Mouse (Mus musculus) gastrocnemius, postnatal 10 days (tissue): Measurements from ENCODE around the gene Plcxd1. TPM values are rescaled to one million over a fixed set of nuclear protein-coding genes. Genes with fewer than 3 reads are reported as not detected.
A peak's percentile ranks its signal among the peaks of the same experiment; 100 is the strongest.
"Not testable (repeated sequence)": the region's sequence is repeated elsewhere in the genome, so short reads cannot be mapped to it uniquely, and the experiment has no call there.

ENCODE experiments used
- DNase-seq: peaks from one replicate; pipeline ENCODE4 v3.0.0; 2021; ENCODE audit warnings: mixed read lengths
- long read RNA-seq, 2 experiments: library from polyadenylated mRNA; stranded (forward); transcript quantifications; one replicate each; pipeline ENCODE4 v2.0.0; 2021
- total RNA-seq, 2 experiments: library from RNA; stranded (reverse); gene quantifications; 2 replicates each; pipeline ENCODE4 v1.2.3; 2021

Plcxd1 gene
- total RNA-seq: under 1 TPM in 1 of 2 experiments, not detected in 1; 0.07 TPM
- long read RNA-seq, experiment 1: 0 reads
- long read RNA-seq, experiment 2, partial matches to known transcripts: 0 of 1 reads
- long read RNA-seq, experiment 2, other reads (novel, unspliced or antisense): 1 of 1 reads

DNA sequence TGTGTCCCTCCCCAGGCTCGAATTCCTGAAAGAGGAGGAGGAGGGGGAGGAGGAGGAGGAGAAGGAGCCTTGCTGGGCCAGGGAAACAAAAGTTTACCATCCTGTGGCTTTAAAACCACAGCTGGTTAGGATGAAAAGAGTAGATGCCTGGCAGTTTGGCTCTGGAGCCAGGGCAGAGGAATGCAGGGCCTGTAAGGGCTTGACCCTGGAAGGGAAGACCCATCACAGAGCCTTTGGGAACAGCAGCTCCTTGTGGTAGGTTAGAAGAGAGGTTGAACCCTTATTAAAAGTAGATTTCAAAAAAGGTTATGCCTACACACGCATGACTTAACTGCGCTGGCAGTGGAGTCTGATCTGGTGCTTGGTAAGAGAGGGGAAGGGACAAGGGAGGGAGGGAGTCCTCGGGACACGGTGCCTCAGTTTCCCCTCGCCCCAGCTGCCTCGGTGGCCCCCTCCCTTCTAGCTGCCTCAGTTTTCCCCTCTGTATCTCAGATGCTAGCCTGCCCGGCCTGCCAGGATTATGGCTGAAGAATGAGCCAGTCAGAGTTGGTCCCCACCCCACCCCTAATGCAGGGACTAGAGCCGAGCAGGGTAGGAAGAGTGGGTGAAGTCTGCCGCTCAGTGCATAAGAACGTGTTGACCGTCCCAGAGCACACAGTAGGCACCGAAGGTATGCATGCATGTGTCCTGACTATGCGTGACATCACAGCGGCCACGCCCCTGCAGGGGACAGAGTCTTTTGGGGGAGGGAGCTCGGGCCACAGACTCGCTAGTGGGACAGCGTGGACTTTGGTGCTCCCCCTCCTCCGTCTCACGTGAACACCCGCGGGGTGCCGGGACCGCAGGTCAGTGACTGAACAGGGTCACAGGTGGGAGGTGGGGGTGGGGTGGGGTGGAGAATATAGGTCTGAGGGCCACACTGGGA lies at the start of gene Plcxd1:
Gene Plcxd1, plus strand, starts transcription at position 314 of the 925 bp plus-strand sequence.
- DNase-seq: no peak

DNA sequence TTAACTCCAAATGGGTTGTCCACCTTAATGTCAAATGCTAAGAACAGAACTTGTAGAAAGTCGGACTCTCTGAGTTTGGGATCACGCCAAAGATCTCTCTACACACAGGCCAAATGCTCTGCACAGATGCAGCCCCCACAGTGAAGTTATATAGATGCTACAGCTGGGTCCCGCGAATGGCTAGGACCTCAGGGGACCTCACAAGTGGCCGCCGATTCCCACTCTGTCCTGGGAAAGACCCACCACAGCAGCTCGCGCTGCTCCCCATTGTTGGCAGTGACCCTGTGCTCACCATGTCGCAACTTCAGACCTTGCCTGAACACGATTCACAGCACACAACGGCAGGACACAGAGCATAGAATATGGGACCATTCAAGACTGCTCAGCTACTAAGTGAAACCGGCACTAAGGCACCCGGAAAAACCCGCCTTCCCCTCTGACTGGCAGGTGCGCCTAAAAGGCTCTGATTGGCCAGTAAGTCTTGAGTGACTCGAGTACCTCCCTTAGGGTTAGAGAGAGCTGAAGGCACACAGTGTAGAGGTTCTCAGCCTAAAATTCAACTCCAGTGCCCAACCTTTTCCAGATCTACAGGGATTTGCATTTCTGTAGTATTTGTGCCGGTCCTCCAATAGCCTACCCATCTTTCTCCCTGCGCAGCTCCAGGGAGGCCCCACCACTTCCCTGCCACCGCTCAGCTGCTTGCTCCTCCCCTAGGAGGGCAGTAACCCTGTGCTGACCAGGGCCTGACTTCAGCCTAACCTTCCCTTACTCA lies 41.9 kb upstream of the Plcxd1 start:
- peak; percentile 73 for DNase-seq

- not testable (repeated sequence) for DNase-seq
These were observed 27.4 kb upstream of the Plcxd1 start, which contains the start of gene Gm17655 for GRCm38 (mm10) chr5:110072413-110072812. Gene Gm17655 (minus strand): TSS chr5:110072513.

DNA sequence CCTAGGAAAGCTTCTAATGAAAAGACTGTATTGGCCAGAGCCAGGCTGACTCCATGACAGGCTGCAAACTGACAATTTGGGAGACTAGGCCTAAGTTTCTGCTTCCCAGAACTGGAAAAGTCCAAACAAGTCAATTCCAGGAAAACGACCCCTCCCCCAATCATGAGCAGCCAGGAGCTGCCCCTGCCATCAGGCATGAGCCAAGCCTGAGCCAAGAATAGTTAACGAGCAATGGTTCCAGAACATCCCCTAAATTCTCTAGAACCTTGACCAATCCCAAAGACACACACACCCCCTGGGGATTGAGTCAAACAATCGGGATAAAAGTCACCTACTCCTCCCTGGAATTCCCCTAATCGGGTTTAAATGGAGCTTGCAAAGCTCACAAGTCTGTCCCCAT lies 16.8 kb upstream of the Plcxd1 start:
- DNase-seq: no peak

DNA sequence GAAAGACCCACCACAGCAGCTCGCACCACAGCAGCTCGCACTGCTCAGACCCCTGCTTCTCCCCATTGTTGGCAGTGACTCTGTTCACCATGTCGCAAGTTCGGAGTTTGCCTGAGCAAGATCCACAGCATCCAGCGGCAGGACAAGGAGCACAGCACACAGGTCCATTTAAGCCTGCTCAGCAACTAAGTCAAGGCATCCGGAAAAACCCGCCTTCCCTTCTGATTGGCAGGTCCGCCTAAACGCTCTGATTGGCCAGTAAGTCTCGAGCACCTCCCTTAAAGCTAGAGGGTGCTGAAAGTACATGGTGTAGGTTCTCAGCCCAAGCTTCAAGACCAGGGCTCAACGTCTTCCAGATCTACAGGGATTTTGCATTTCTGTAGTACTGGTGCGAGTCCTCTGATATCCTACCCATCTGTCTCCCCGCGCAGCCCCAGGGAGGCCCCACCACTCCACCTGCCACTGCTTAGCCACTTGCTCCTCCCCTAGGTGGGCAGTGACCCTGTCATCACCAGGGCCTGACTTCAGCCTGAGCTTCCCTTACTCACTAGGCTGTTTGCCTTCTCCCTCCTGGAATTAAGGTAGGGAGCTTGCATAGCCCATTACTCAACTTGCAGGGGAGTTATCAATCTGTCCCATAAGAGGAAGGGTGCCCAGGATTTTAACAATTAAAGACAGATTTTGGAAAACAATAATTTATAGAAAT lies 13.5 kb upstream of the Plcxd1 start:
- DNase-seq: no peak

DNA sequence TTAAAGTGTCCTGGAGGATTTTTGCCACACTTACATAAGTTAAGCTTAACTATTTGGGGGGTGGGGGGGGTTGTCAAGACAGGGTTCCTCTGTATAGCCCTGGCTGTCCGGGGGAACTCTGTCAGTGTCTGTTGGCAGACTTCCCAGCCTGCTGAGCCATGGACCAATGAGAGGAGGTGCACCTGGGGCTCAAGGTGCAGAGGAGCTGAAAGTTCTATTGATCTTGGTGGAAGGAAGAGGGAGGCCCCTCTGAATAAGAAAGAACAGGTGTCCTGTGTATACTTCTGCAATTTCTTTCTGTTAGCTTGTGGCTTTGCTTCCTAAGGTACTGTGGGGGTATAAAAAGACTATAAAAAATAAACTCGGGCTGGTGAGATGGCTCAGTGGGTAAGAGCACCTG lies 8.2 kb upstream of the Plcxd1 start:
- no peak for DNase-seq

DNA sequence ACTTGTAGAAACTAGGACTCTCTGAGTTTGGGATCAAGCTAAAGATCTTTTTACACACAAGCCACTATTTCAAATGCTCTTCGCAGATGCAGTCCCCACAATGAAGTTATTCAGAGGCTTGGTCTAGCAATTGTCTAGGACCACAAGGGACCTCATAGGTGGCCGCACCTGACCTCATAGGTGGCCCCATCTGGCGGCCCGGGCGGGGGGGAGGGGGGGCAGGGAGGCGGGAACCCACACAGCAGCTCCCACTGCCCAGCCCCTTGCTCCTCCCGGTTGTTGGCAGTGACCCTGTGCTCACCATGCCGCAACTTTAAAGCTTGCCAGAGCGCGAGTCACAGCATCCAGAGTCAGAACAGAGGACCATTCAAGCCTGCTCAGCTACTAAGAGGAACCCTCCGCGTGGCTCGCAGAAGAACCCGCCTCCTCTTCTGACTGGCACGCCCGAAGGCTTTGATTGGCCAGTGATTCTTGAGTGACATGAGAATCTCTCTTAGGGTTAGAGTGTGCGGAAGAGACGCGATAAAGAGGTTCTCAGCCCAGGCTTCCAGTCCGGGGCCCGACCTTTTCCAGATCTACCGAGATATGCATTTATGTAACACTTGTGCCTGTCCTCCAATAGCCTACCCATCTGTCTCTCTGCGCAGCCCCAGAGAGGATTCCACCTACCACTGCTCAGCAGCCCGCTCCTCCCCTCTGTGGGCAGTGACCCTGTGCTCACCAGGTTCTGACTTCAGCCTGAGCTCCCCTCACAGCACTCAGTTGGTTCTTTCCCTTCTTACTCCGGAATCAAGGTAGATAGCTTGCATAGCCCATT lies 5.5 kb upstream of the Plcxd1 start, which contains the start of gene Gm35315:
Gene Gm35315, minus strand, starts transcription at position 391 of the 817 bp plus-strand sequence.
- peak; percentile 65 for DNase-seq

- DNase-seq: no peak
These were observed 4.9 kb upstream of the Plcxd1 start for GRCm38 (mm10) chr5:110094847-110095213.

DNA sequence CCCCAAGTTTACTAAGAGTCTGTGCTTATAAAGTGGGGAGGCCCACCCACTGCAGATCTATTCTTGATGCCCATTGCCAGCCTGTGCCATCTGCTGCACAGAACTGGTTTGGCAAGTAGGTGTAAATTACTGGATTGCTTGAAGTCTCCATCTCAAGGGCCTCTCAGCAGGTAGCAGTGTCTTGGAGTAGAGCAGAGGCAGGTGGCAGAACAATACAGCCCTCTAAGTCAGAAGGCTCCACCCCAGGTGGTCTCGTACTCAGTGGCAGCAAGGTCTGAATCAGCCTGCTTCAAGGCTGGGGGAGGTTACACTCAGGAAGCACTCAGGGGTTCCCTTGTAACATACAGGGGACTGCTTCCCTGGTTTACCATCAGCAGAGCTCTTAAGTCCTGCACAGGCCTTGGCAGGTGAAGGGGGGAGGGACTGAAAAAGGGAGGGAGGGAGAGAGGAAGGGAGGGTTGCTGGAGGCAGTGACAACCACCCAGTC lies 735 bp upstream of the Plcxd1 start:
- DNase-seq: no peak

DNA sequence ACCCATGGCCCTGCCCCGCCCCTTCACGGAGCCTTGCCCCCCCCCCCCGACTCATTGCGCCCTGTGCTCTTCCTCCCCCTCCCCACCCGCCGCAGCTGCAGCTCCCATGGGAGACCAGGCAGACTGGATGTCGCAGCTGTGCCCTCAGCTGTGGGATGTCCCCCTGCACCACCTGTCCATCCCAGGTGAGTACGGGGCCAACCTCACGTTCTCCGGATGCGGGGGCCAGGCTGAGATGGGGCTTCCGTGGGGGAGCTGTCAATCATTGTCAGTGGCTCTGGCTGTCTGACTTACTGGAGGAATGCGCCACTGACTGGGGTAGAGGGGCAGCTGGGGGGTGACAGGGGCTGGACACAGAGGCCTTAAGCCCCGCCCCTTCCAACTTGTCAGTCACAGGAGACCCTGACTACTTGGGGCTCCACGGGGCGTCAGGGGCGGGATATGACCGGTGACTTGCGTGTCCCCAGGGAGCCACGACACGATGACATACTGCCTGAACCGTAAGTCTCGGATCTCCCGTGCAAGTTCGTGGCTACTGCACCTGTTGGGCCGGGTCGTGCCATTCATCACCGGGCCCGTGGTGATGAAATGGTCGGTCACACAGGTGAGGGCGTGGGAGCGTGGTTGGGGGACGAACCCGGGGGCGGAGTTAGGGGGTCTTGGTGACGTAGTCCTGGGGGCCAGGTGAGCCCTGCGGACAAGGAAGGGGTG lies 1.3 kb downstream of the Plcxd1 start:
- DNase-seq: no peak

DNA sequence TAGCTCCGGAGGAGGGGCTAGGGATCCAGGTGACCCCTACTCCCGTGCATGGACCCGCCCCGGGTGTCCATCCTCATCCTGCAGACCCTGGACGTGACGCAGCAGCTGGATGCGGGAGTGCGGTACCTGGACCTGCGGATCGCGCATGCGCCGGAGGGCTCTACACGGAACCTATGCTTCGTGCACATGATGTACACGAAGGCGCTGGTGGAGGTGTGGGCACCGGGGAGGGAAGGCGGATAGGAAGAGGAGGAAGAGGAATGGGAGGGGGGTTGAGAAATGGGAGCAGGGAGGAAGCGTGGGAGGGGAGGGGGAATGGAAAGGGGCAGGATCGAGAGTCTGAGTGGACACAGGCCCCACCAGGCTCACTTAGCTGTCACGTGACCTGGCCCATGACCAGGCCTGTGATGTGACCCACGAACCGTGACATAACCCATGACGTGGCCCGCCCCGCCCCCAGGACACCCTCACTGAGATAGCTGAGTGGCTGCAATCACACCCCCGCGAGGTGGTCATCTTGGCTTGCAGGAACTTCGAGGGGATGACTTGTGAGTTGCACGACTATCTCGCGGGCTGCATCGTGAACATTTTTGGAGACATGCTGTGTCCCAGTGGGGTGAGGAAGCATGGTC lies 2.1 kb downstream of the Plcxd1 start:
- peak; percentile 40 for DNase-seq

DNA sequence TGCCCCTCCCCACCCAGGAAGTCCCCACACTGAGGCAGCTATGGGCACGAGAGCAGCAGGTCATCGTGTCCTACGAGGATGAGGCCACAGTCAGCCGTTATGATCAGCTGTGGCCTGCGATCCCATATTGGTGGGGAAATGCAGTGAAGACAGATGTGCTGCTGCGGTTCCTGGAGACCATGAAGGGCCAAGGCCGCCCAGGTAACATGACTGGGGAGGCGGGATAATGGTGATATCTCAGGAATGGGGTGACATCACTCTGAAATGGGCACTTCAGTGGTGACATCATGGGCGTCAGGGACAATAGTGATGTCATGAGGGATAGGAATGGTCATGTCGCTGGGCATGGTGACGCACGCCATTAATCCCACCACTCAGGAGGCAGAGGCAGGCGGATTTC lies 2.7 kb downstream of the Plcxd1 start:
- no peak for DNase-seq

- DNase-seq: no peak
These were observed 3.3 kb downstream of the Plcxd1 start for GRCm38 (mm10) chr5:110102853-110103625.

GRCm38 (mm10) chr5:110103901-110104615 lies 4.3 kb downstream of the Plcxd1 start:
- DNase-seq: no peak

DNA sequence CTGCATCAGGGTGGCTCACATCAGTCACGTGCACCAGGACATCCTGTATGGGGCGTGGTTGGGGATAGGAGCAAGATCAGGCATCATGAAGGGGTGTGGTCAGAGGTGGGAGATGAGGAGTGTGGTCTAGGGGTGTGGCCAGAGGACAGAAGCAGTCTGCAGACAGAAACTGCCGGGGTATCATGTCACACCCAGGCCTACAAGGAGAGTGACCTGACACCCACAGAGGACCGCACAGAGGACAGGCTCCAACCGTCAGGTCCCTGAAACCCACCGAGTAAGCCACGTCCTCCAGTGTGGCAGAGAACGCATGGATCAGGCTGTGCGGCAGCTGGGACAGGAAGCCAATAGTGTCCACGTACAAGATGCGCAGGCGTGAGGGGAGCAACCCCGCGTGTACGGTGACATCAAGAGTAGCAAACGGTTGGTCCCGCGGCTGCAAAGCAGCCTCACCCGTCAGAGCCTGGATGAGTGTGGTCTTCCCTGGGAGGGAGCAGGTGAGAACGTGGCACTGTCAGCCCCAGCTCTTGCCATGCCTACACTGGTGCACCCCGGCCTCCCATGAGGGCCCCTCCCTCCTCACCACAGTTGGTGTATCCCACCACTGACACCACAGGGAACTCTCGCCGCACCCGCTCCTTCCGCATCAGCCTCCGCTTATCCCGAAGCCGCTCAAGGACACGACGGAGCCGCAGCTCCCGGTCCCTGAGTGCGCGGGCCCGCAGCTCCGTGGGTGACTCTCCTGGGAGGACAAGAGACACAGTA lies 5.0 kb downstream of the Plcxd1 start:
- no peak for DNase-seq

DNA sequence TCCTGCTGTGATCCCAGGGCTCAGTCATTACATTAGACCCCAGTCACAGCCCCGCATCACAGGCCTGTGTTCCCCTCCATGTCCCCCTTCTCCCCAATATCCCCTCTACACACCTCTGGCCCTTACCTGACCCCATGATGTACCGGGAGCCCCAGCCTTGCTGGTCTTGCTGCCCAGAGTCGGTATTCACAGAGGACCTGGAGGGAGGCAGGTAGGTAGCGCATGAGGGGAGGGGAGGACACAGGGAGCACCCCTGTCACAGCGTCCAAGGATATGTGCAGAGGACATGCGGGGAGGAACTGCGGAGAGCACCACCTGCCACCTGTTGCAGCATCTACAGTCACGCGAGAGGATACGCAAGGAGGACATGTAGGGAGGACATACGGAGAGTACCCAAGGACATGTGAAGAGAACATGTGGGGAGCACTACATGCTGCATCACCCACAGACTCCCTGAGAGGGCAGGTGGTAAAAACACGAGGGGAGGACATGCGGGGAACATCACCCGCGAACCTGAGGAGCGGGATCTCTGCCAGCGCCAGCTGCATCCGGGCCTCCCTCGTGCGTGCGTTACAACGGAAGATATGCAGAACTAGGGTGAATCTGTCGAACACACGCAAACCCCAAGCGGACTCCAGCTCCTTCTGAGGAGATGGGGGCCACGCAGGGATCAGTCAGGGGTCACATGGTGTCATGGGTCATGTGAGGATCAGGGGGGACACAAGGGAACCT lies 6.5 kb downstream of the Plcxd1 start:
- DNase-seq: peak; percentile 12
